Mouse (Mus musculus) CD4-positive, CD25-positive, alpha-beta regulatory T cell, adult 9 weeks (primary cell): ENCODE results near the gene Klhl40. TPM values are rescaled to one million over a fixed set of nuclear protein-coding genes. Genes with fewer than 3 reads are reported as not detected.

Source experiments
- polyA plus RNA-seq: library from polyadenylated mRNA; unstranded; fragments of 100-300 nt; shearing (Covaris generic); gene quantifications from one replicate; pipeline ENCODE4 v1.2.1, GENCODE M21; 2017

Gene Klhl40
- not detected for polyA plus RNA-seq

DNA sequence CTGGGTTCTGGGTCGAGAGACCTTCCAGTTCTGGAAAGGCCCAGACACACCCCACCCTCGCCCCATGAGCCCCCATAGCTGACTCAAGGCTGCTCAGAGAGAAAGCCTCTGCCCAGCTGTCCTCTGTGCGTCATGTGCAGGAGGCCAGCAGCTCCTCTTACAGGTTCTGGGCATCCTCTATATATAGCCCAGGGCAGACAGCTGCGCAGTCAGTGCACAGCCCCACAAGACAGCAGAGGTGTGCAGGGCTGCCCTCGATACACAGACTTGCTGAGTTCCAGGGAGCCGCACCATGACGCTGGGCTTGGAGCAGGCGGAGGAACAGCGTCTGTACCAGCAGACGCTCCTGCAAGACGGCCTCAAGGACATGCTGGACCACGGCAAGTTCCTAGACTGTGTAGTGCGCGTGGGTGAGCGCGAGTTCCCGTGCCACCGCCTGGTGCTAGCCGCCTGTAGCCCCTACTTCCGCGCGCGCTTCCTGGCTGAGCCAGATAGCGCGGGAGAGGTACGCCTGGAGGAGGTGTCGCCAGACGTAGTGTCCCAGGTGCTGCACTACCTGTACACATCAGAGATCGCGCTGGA is at the start of gene Klhl40:
Gene Klhl40 (plus strand): TSS at position 124 of the 582 bp plus-strand sequence.

DNA sequence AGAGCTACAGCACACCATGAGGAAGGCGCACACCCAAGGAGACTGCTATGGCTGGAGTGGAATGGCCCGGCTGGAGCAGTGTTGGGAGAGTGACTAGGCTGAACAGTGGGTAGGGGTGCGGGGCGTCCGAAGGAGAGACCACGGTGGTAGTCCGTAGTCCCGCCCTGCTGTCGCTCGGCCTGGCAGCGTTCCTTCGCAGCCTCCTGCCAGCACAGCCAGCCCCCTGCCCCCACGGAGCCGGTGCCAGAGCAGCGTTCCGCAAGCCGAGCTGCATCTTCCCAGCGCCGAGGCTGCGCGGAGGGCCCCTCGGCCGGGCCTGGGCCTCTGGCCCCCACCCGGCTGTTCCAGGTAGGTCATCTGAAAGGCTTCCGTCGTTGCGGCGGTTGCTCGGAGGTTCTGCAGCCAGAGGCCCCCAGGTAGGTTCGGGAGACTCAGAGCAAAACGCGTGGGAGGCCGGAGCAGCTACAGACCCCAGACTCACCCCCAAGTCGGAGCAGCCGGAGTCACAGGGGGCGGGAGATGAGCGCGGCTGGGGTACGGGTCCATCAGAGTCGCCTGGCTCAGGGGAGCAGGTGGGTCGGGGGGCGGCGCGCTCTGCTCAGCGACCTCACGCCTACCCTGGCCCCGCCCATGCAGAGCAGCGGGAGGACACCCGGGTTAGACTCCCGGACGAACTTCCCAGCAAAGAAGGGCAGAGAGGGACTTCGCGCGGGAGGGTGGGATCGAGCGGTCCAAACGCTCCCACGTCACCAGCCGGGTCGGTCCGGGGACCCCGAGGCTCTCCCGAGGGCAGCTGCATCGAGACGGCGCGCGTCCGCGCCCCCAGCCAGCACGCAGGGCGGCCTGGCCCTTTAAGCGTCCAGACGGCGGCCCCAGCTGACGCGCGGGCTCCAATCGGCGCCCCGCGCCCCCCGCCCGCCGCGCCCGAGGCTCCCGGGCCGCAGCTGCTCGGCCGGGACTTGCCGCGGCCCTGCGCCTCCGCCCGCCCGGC is 18.0 kb upstream of the Klhl40 start, which contains the start of gene Zfp651:
Gene Zfp651 (plus strand): TSS at position 240 of the 991 bp plus-strand sequence.

DNA sequence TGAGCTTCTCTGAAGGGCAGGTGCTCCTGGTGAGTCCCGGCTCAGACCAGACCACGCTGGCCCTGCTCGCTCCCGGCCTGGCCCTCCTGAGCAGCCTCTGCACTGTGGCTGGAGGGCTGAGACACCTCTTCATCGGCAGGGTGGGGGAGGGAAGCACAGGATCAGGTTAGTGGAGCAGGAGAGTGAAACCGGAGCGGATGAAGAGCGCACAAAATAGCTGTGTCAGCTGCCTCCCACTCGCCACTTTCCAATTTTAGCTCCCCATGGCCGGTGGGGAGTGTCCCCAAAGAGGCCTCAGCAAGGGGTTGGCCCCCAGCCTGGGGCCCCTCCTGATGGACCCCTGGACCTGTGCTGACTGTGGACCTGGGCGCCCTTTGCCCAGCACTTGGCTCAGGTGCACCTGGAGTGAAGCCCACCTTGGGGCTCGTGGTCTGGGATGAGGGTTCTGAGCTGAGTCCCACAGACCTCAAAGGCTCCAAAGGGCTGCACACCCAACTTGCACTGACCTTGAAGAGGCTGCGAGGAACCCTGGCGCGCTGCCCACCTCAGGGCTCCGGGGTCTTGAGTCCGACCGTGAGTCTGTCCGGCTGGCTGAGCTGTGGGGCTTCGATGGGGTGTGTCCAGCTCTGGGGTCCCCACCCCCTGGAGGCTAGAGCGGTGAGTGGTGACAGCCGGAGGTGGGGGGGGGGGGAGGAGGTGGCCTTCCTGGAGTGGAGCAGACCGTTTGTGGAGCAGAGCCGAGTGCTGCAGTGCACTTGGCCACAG is 14.5 kb downstream of the Klhl40 start, which contains the start of gene Hhatl:
Gene Hhatl (minus strand): TSS at position 751 of the 765 bp plus-strand sequence.

Other genes starting within 250 kb of the Klhl40 start
- not detected for gene Lyzl4, start 135.5 kb upstream of the Klhl40 start, polyA plus RNA-seq
- gene Vipr1, start 134.9 kb upstream of the Klhl40 start, polyA plus RNA-seq: 8.3 TPM
- 31.7 TPM for gene Sec22c, start 72.1 kb upstream of the Klhl40 start, polyA plus RNA-seq
- 40.4 TPM for gene Ss18l2, start 67.3 kb upstream of the Klhl40 start, polyA plus RNA-seq
- 102 TPM for gene Nktr, start 58.4 kb upstream of the Klhl40 start, polyA plus RNA-seq
- gene Zfp651, start 18.3 kb upstream of the Klhl40 start, polyA plus RNA-seq: 0.24 TPM
- gene Hhatl, start 14.9 kb downstream of the Klhl40 start, polyA plus RNA-seq: not detected
- not detected for gene Ccdc13, start 61.9 kb downstream of the Klhl40 start, polyA plus RNA-seq
- gene Higd1a, start 80.8 kb downstream of the Klhl40 start, polyA plus RNA-seq: 119 TPM
- gene Ackr2, start 120.7 kb downstream of the Klhl40 start, polyA plus RNA-seq: not detected
- not detected for gene Cyp8b1, start 138.7 kb downstream of the Klhl40 start, polyA plus RNA-seq
- not detected for gene Fam198a, start 173.4 kb downstream of the Klhl40 start, polyA plus RNA-seq
- gene Pomgnt2, start 219.5 kb downstream of the Klhl40 start, polyA plus RNA-seq: 0.45 TPM